Mouse (Mus musculus) lung, postnatal 25 days (tissue): ENCODE measurements around the gene Vps53.

ENCODE experiments used
- DNase-seq: peaks from one replicate; pipeline ENCODE4 v3.0.0; 2022; ENCODE audit warnings: low spot score

Gene Vps53

GRCm38 (mm10) chr11:76106551-76107496 lies 72.6 kb downstream of the Vps53 start:
- DNase-seq: no peak

GRCm38 (mm10) chr11:76101154-76101553 lies 78.3 kb downstream of the Vps53 start:
- DNase-seq: no peak

- DNase-seq: no peak
Observed at GRCm38 (mm10) chr11:76099193-76099975, 80.1 kb downstream of the Vps53 start.

- no peak for DNase-seq
Observed at GRCm38 (mm10) chr11:76093610-76094009, 85.8 kb downstream of the Vps53 start.

- DNase-seq: no peak
Observed at GRCm38 (mm10) chr11:76089776-76090175, 89.7 kb downstream of the Vps53 start.

- DNase-seq: no peak
Observed at GRCm38 (mm10) chr11:76088506-76088905, 90.9 kb downstream of the Vps53 start.

- DNase-seq: peak; percentile 39
Observed at GRCm38 (mm10) chr11:76085898-76086591, 93.4 kb downstream of the Vps53 start.

GRCm38 (mm10) chr11:76084943-76085342 lies 94.5 kb downstream of the Vps53 start:
- DNase-seq: no peak

- no peak for DNase-seq
Observed at GRCm38 (mm10) chr11:76083941-76084367, 95.5 kb downstream of the Vps53 start.

- no peak for DNase-seq
Observed at GRCm38 (mm10) chr11:76081048-76081640, 98.3 kb downstream of the Vps53 start.

GRCm38 (mm10) chr11:76080293-76080692 lies 99.2 kb downstream of the Vps53 start:
- peak; percentile 19 for DNase-seq

GRCm38 (mm10) chr11:76077341-76077740 lies 102.1 kb downstream of the Vps53 start:
- no peak for DNase-seq

- no peak for DNase-seq
Observed at GRCm38 (mm10) chr11:76074296-76075093, 105.0 kb downstream of the Vps53 start.

- DNase-seq: no peak
Observed at GRCm38 (mm10) chr11:76069816-76070215, 109.6 kb downstream of the Vps53 start.

- no peak for DNase-seq
Observed at GRCm38 (mm10) chr11:76066563-76067156, 112.8 kb downstream of the Vps53 start.

- DNase-seq: no peak
Observed at GRCm38 (mm10) chr11:76065521-76066095, 113.8 kb downstream of the Vps53 start.

- DNase-seq: no peak
Observed at GRCm38 (mm10) chr11:76064411-76064810, 115.0 kb downstream of the Vps53 start.

- no peak for DNase-seq
Observed at GRCm38 (mm10) chr11:76060906-76061305, 118.5 kb downstream of the Vps53 start.

- DNase-seq: no peak
Observed at GRCm38 (mm10) chr11:76059971-76060370, 119.5 kb downstream of the Vps53 start.

- DNase-seq: no peak
Observed at GRCm38 (mm10) chr11:76056487-76056886, 123.0 kb downstream of the Vps53 start.
